Mouse (Mus musculus) forebrain, embryonic 12.5 days (tissue): Measurements from ENCODE around the gene Dhx32. TPM values are rescaled to one million over a fixed set of nuclear protein-coding genes. Genes with fewer than 3 reads are reported as not detected.

Experiments
- ATAC-seq: fragments of 200-750 bp; cut with Nextera tagmentation; 2 replicates; pipeline ENCODE4 v1.8.0; 2017; ENCODE audit warnings: moderate TSS enrichment; ENCODE audit not compliant: low FRiP score
- H3K27ac ChIP-seq: fragments of 300-500 bp; sonication (generic); 2 replicates; pipeline ENCODE4 v1.5.1; 2016; ENCODE audit warnings: mild to moderate bottlenecking
- H3K27me3 ChIP-seq: fragments of 300-500 bp; sonication (generic); 2 replicates; pipeline ENCODE4 v1.6.1; 2016; ENCODE audit warnings: mild to moderate bottlenecking
- H3K36me3 ChIP-seq: fragments of 300-500 bp; sonication (generic); replicated peaks from 2 replicates; pipeline ENCODE4 v1.6.1; 2016; ENCODE audit warnings: mild to moderate bottlenecking
- H3K4me1 ChIP-seq: fragments of 300-500 bp; sonication (generic); 2 replicates; pipeline ENCODE4 v1.6.1; 2016
- H3K4me2 ChIP-seq: fragments of 300-500 bp; sonication (generic); 2 replicates; pipeline ENCODE4 v1.6.1; 2016; ENCODE audit warnings: mild to moderate bottlenecking, moderate library complexity
- H3K4me3 ChIP-seq: fragments of 300-500 bp; sonication (generic); replicated peaks from 2 replicates; pipeline ENCODE4 v1.5.1; 2016; ENCODE audit warnings: mild to moderate bottlenecking
- H3K9ac ChIP-seq: fragments of 300-500 bp; sonication (generic); 2 replicates; pipeline ENCODE4 v1.6.1; 2016; ENCODE audit warnings: mild to moderate bottlenecking
- H3K9me3 ChIP-seq: fragments of 300-500 bp; sonication (generic); 2 replicates; pipeline ENCODE4 v1.6.1; 2016
- WGBS: fragments of 180-500 bp; shearing (Covaris S2); methylation state at CpG from one replicate; pipeline ENCODE4 v1.1.7; 2016; 5-methylcytosine and 5-hydroxymethylcytosine counted together
- polyA plus RNA-seq: library from polyadenylated mRNA; unstranded; fragments of >200 nt; fragmentation: Nextera tagmentation; extraction: Ambion mirVana; gene quantifications from 2 replicates; pipeline ENCODE4 v1.2.1, GENCODE M21; 2016

The Dhx32 gene
- polyA plus RNA-seq, 1 experiment from 2014 or later = 55.7 TPM

DNA sequence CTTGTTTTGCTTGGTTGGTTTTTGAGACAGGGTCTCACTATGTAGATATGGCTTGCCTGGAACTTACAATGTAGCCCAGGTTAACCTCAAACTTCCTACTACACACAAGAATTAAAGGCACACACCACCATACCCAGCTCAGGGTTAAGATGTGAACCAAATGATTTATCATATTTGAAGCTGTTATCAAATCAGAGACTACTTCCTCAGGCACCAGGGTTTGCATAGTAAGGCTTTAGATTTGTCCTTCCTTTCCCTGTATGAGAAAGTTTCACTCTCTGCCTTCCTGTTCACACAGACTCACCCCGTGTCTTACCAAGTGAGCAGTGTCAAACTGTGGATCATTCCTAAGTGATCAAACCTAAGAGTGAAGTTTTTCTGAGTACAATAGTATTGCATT is 38.3 kb downstream of the Dhx32 start:
- Histone ChIP-seq H3K27me3 (no peaks in the 10 kb centered on the region), H3K4me3 (no peak overlapping the region), H3K4me2 (no peak overlapping the region), H3K36me3 (peaks cover 50% of the 10 kb centered on the region), H3K9me3 (no peaks in the 10 kb centered on the region), H3K27ac (no peak overlapping the region), H3K4me1 (no peaks in the 10 kb centered on the region), H3K9ac (no peak overlapping the region)
- ATAC-seq = no peak
- 88% methylated on average over 1 of the region's 1 CpGs for WGBS

DNA sequence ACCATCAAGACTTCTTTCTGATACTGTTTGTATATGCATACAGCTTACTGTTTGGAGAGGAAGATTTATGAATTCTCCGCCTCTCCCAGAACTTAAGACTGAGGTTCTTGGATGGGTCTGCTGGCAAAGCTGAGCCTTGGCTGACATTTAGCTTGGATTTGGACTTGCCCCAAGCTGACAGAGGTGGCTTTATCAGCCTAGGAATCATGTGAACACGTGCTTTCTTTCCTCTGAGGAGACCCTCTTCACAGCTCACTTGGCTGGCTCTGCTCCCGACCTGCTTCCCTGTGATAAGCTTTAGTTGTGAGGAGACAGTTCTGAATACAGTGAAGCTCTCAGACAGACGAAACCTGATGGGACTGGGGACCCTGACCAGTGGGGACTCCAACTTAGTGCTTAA is 38.9 kb downstream of the Dhx32 start:
- Histone ChIP-seq H3K4me1 (no peaks in the 10 kb centered on the region), H3K27ac (no peak overlapping the region), H3K9me3 (no peaks in the 10 kb centered on the region), H3K4me2 (no peak overlapping the region), H3K9ac (no peak overlapping the region), H3K4me3 (no peak overlapping the region), H3K27me3 (no peaks in the 10 kb centered on the region), H3K36me3 (peaks cover 48% of the 10 kb centered on the region)
- WGBS = 79% methylated on average over 4 of the region's 4 CpGs
- no peak for ATAC-seq

- no peaks in the 10 kb centered on the region for H3K9me3 ChIP-seq
- no peaks in the 10 kb centered on the region for H3K27me3 ChIP-seq
- H3K36me3 ChIP-seq = peaks cover 41% of the 10 kb centered on the region
- no peak overlapping the region for H3K27ac ChIP-seq
- no peaks in the 10 kb centered on the region for H3K4me1 ChIP-seq
- WGBS = 94% methylated on average over 12 of the region's 12 CpGs
- H3K4me2 ChIP-seq = no peak overlapping the region
- no peak overlapping the region for H3K9ac ChIP-seq
- ATAC-seq = no peak
- no peak overlapping the region for H3K4me3 ChIP-seq
These were observed 39.8 kb downstream of the Dhx32 start for GRCm38 (mm10) chr7:133742530-133743325.

- H3K4me1 ChIP-seq = no peaks in the 10 kb centered on the region
- no peak overlapping the region for H3K4me3 ChIP-seq
- no peaks in the 10 kb centered on the region for H3K9me3 ChIP-seq
- no peak overlapping the region for H3K27ac ChIP-seq
- ATAC-seq = no peak
- H3K9ac ChIP-seq = no peak overlapping the region
- H3K4me2 ChIP-seq = no peak overlapping the region
- H3K27me3 ChIP-seq = no peaks in the 10 kb centered on the region
- WGBS = 94% methylated on average over 7 of the region's 7 CpGs
- peaks cover 45% of the 10 kb centered on the region for H3K36me3 ChIP-seq
These were observed 42.0 kb downstream of the Dhx32 start for GRCm38 (mm10) chr7:133740558-133740957.

GRCm38 (mm10) chr7:133731971-133732645 is 50.4 kb downstream of the Dhx32 start:
- Histone ChIP-seq H3K36me3 (peaks cover 61% of the 10 kb centered on the region), H3K9me3 (no peaks in the 10 kb centered on the region), H3K27me3 (no peaks in the 10 kb centered on the region), H3K4me2 (no peak overlapping the region), H3K9ac (no peak overlapping the region), H3K4me1 (no peaks in the 10 kb centered on the region), H3K4me3 (no peak overlapping the region), H3K27ac (no peak overlapping the region)
- WGBS = 67% methylated on average over 4 of the region's 4 CpGs
- ATAC-seq = no peak

GRCm38 (mm10) chr7:133730324-133731191 is 52.0 kb downstream of the Dhx32 start:
- H3K9me3 ChIP-seq = no peaks in the 10 kb centered on the region
- no peak for ATAC-seq
- H3K9ac ChIP-seq = no peak overlapping the region
- H3K4me2 ChIP-seq = no peak overlapping the region
- H3K27me3 ChIP-seq = no peaks in the 10 kb centered on the region
- no peak overlapping the region for H3K27ac ChIP-seq
- no peak overlapping the region for H3K4me3 ChIP-seq
- peaks cover 57% of the 10 kb centered on the region for H3K36me3 ChIP-seq
- 91% methylated on average over 11 of the region's 11 CpGs for WGBS
- no peaks in the 10 kb centered on the region for H3K4me1 ChIP-seq

GRCm38 (mm10) chr7:133729351-133729750 is 53.2 kb downstream of the Dhx32 start:
- Histone ChIP-seq H3K27me3 (no peaks in the 10 kb centered on the region), H3K27ac (no peak overlapping the region), H3K4me2 (no peak overlapping the region), H3K4me3 (no peak overlapping the region), H3K4me1 (no peaks in the 10 kb centered on the region; the same call in 1 of the 2 replicates), H3K36me3 (peaks cover 66% of the 10 kb centered on the region), H3K9me3 (no peaks in the 10 kb centered on the region), H3K9ac (no peak overlapping the region)
- 83% methylated on average over 5 of the region's 5 CpGs for WGBS
- ATAC-seq = no peak

DNA sequence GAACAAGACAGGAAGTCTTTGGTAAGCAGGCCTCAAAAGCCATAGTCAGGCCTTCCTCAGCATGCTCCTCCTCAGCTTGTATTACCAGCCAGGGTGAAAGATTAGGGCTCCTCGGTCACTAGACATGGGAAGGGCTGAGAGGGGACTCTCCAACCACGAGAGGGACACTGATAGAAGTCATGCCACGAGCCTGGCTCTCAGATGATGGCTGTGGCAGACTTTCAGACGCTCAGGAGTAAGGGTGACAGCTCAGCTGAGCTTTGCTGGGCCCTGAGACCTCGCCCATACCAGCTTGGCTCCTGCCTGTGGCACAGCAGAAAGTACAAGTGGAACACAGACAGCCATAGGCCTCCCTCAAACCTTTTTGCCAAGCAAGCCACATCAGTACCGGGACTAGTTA is 55.5 kb downstream of the Dhx32 start:
- H3K27me3 ChIP-seq = no peaks in the 10 kb centered on the region

DNA sequence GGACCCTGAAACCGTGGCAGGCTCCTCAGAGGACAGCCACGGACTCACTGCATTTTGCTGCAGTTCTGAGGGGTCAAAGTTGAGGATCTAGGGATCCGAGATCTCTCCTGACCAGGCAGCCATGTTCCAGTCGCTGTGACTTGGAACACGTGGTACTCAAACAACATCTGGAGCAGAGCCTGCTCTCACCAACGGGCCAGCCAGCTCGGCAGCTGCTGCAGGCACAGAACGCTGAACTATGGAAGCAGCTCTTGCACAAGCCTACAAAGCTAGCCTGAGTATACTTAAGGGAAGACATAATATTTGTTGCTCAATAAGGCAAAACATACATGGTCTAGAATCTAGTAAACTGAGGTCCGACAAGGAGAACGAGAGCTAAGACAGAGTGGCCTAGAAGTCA is 57.0 kb downstream of the Dhx32 start:
- no peak overlapping the region for H3K27ac ChIP-seq
- 83% methylated on average over 10 of the region's 10 CpGs for WGBS
- H3K9me3 ChIP-seq = no peaks in the 10 kb centered on the region
- H3K4me2 ChIP-seq = no peak overlapping the region
- no peak overlapping the region for H3K4me3 ChIP-seq
- no peaks in the 10 kb centered on the region; the same call in 1 of the 2 replicates for H3K4me1 ChIP-seq
- H3K27me3 ChIP-seq = no peaks in the 10 kb centered on the region
- no peak overlapping the region for H3K9ac ChIP-seq
- no peak for ATAC-seq
- H3K36me3 ChIP-seq = peaks cover 75% of the 10 kb centered on the region

More for the DNA sequence above, 55.5 kb downstream of the Dhx32 start:
- H3K9ac ChIP-seq = no peak overlapping the region
- H3K4me1 ChIP-seq = no peaks in the 10 kb centered on the region; the same call in 1 of the 2 replicates
- no peaks in the 10 kb centered on the region for H3K9me3 ChIP-seq
- WGBS = 83% methylated on average over 6 of the region's 6 CpGs
- H3K4me2 ChIP-seq = no peak overlapping the region
- no peak overlapping the region for H3K27ac ChIP-seq
- H3K4me3 ChIP-seq = no peak overlapping the region
- ATAC-seq = no peak
- H3K36me3 ChIP-seq = peaks cover 68% of the 10 kb centered on the region

- 78% methylated on average over 10 of the region's 10 CpGs for WGBS
- H3K4me3 ChIP-seq = no peak overlapping the region
- no peak for ATAC-seq
- no peak overlapping the region for H3K9ac ChIP-seq
- H3K4me1 ChIP-seq = no peaks in the 10 kb centered on the region; the same call in 1 of the 2 replicates
- H3K36me3 ChIP-seq = peaks cover 75% of the 10 kb centered on the region
- H3K4me2 ChIP-seq = no peak overlapping the region
- H3K9me3 ChIP-seq = no peaks in the 10 kb centered on the region
- no peaks in the 10 kb centered on the region for H3K27me3 ChIP-seq
- H3K27ac ChIP-seq = no peak overlapping the region
These were observed 57.7 kb downstream of the Dhx32 start for GRCm38 (mm10) chr7:133724844-133725243.

GRCm38 (mm10) chr7:133720616-133721015 is 61.9 kb downstream of the Dhx32 start:
- no peak overlapping the region for H3K4me3 ChIP-seq
- peaks cover 100% of the 10 kb centered on the region for H3K36me3 ChIP-seq
- H3K4me2 ChIP-seq = no peak overlapping the region
- no peak for ATAC-seq
- no peak overlapping the region for H3K27ac ChIP-seq
- H3K9me3 ChIP-seq = no peaks in the 10 kb centered on the region
- WGBS = 90% methylated on average over 11 of the region's 11 CpGs
- no peak overlapping the region for H3K9ac ChIP-seq
- H3K4me1 ChIP-seq = no peaks in the 10 kb centered on the region; the same call in 1 of the 2 replicates
- no peaks in the 10 kb centered on the region for H3K27me3 ChIP-seq

GRCm38 (mm10) chr7:133718580-133718979 is 63.9 kb downstream of the Dhx32 start:
- ATAC-seq = no peak
- H3K9ac ChIP-seq = no peak overlapping the region
- H3K4me1 ChIP-seq = no peaks in the 10 kb centered on the region
- H3K36me3 ChIP-seq = peaks cover 100% of the 10 kb centered on the region
- no peaks in the 10 kb centered on the region for H3K27me3 ChIP-seq
- H3K4me2 ChIP-seq = no peak overlapping the region
- WGBS = 98% methylated on average over 1 of the region's 1 CpGs
- no peak overlapping the region for H3K27ac ChIP-seq
- H3K9me3 ChIP-seq = no peaks in the 10 kb centered on the region
- no peak overlapping the region for H3K4me3 ChIP-seq
